Mouse (Mus musculus): ENCODE measurements around the gene Rangrf.
"Not testable (repeated sequence)": the region's sequence is repeated elsewhere in the genome, so short reads cannot be mapped to it uniquely, and the experiment has no call there.

- not testable (repeated sequence) for TF ChIP-seq CTCF (conservative IDR thresholded peaks at IDR 0.05; ENCODE audit: low read length); POU5F1 (IDR thresholded peaks at IDR 0.05; ENCODE audit: borderline replicate concordance, low read length)
Measured at GRCm38 (mm10) chr11:68973250-68974058, 1.5 kb downstream of the Rangrf start.

Measured in E14TG2a.4 (cell line).